Mouse (Mus musculus) heart, embryonic 14.5 days (tissue): ENCODE data around the gene Blmh. TPM values are rescaled to one million over a fixed set of nuclear protein-coding genes. Genes with fewer than 3 reads are reported as not detected.
A peak's percentile ranks its signal among the peaks of the same experiment; 100 is the strongest.

ENCODE experiments used
- ATAC-seq: fragments of 200-750 bp; cut with Nextera tagmentation; 2 replicates; pipeline ENCODE4 v1.8.0; 2017; ENCODE audit warnings: low read depth, moderate TSS enrichment; ENCODE audit not compliant: insufficient number of reproducible peaks, insufficient read depth, low FRiP score
- H3K27ac ChIP-seq, 2 experiments: fragments of 200-500 bp in 1 of 2; fragments of 300-500 bp in 1 of 2; sonication (generic) in 1 of 2; replicated peaks in 1 of 2; 2 replicates each; pipeline ENCODE4 v1.5.1; 2012 to 2014; ENCODE audit warnings: low read depth in 2 of 2, low read length in 2 of 2, control low read depth in 1 of 2, mild to moderate bottlenecking in 1 of 2, mixed read lengths in 1 of 2; ENCODE audit not compliant: control insufficient read depth in 1 of 2, insufficient read depth in 1 of 2
- H3K27me3 ChIP-seq: fragments of 300-500 bp; sonication (generic); 2 replicates; pipeline ENCODE4 v1.6.1; 2014; ENCODE audit warnings: mild to moderate bottlenecking, low read length, control low read depth; ENCODE audit not compliant: control insufficient read depth, insufficient read depth
- H3K36me3 ChIP-seq: fragments of 300-500 bp; sonication (generic); 2 replicates; pipeline ENCODE4 v1.6.1; 2014; ENCODE audit warnings: mild to moderate bottlenecking, control low read depth, low read length, mixed read lengths; ENCODE audit not compliant: control insufficient read depth, insufficient read depth
- H3K4me1 ChIP-seq, 2 experiments: fragments of 200-500 bp in 1 of 2; fragments of 300-500 bp in 1 of 2; sonication (generic) in 1 of 2; 2 replicates each; pipeline ENCODE4 v1.6.1; 2012 to 2014; ENCODE audit warnings: low read length in 2 of 2, control low read depth in 1 of 2, mixed read lengths in 1 of 2; ENCODE audit not compliant: control insufficient read depth in 2 of 2, insufficient read depth in 2 of 2
- H3K4me2 ChIP-seq: fragments of 300-500 bp; sonication (generic); 2 replicates; pipeline ENCODE4 v1.6.1; 2014; ENCODE audit warnings: mild to moderate bottlenecking, low read length
- H3K4me3 ChIP-seq, 2 experiments: fragments of 200-500 bp in 1 of 2; fragments of 300-500 bp in 1 of 2; sonication (generic) in 1 of 2; 2 replicates each; pipeline ENCODE4 v1.5.1; 2012 to 2014; ENCODE audit warnings: low read length in 2 of 2, mild to moderate bottlenecking in 2 of 2, control low read depth in 1 of 2, low read depth in 1 of 2, moderate library complexity in 1 of 2; ENCODE audit not compliant: control insufficient read depth in 1 of 2, insufficient read depth in 1 of 2
- H3K9ac ChIP-seq: fragments of 300-500 bp; sonication (generic); 2 replicates; pipeline ENCODE4 v1.6.1; 2014; ENCODE audit warnings: mild to moderate bottlenecking, low read length
- H3K9me3 ChIP-seq: fragments of 300-500 bp; sonication (generic); 2 replicates; pipeline ENCODE4 v1.6.1; 2016; ENCODE audit warnings: low read length, control low read depth; ENCODE audit not compliant: control insufficient read depth
- WGBS: fragments of 180-500 bp; shearing (Covaris S2); extraction: QIAGEN DNeasy Blood & Tissue Kit; methylation state at CpG from one replicate; pipeline ENCODE4 v1.1.7; 2014; 5-methylcytosine and 5-hydroxymethylcytosine counted together
- polyA plus RNA-seq: library from polyadenylated mRNA; unstranded; fragments of >200 nt; fragmentation: Nextera tagmentation; extraction: Ambion mirVana; gene quantifications from 2 replicates; pipeline ENCODE4 v1.2.1, GENCODE M21; 2014

Blmh gene
- polyA plus RNA-seq, 1 experiment from 2014 or later: 89.7 TPM

- no peaks in the 10 kb centered on the region for H3K36me3 ChIP-seq
- WGBS: 13% methylated on average over 24 of the region's 24 CpGs
- H3K9ac ChIP-seq: peak overlapping the region; percentile 52
- H3K4me2 ChIP-seq: peak overlapping the region; percentile 80
- H3K27me3 ChIP-seq: peaks cover 51% of the 10 kb centered on the region
- no peak for ATAC-seq
- H3K27ac ChIP-seq: no peak overlapping the region
- peak overlapping the region; percentile 43 to 63 for H3K4me3 ChIP-seq
- H3K9me3 ChIP-seq: no peaks in the 10 kb centered on the region
- peaks cover 8 to 12% of the 10 kb centered on the region in 2 experiments; a peak in 2 of 4 replicates for H3K4me1 ChIP-seq
These were observed 74.2 kb downstream of the Blmh start for GRCm38 (mm10) chr11:76998705-76999226.

DNA sequence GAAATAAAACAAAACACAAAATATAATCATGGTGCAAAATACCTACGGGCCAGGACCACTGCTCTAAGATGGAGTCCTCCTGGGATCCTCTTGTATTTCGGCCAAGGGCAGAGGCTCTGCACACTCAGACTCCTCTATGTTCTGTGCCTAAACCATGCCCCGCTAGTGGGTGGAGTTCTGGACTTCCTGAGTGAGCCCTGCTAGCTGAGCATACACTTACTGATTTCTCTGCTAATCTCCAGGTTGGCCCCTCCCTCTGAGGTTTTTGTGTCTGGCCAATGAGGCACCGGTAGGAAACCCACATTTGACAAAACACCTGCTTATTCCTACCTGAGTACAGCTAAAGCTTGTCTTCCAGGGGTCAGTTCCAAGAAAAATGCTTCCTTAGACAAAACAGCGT lies 76.1 kb downstream of the Blmh start:
- Histone ChIP-seq H3K4me1 (peaks cover 8 to 12% of the 10 kb centered on the region in 2 experiments; a peak in 2 of 4 replicates), H3K27ac (no peak overlapping the region), H3K4me3 (no peak overlapping the region), H3K9me3 (no peaks in the 10 kb centered on the region), H3K4me2 (no peak overlapping the region), H3K9ac (no peak overlapping the region), H3K36me3 (no peaks in the 10 kb centered on the region), H3K27me3 (peaks cover 47% of the 10 kb centered on the region)
- WGBS: 50% methylated on average over 5 of the region's 5 CpGs
- ATAC-seq: no peak

- Histone ChIP-seq H3K9ac (no peak overlapping the region), H3K4me3 (no peak overlapping the region), H3K27ac (no peak overlapping the region), H3K4me1 (peaks cover 11 to 14% of the 10 kb centered on the region in 2 experiments; a peak in 2 of 4 replicates), H3K4me2 (no peak overlapping the region), H3K36me3 (no peaks in the 10 kb centered on the region), H3K9me3 (no peaks in the 10 kb centered on the region), H3K27me3 (peaks cover 31% of the 10 kb centered on the region)
- no peak for ATAC-seq
- 45% methylated on average over 1 of the region's 1 CpGs for WGBS
These were observed 77.8 kb downstream of the Blmh start for GRCm38 (mm10) chr11:77002361-77002760.

- H3K4me1 ChIP-seq: peaks cover 10 to 13% of the 10 kb centered on the region in 2 experiments
- 55% methylated on average over 4 of the region's 4 CpGs for WGBS
- H3K27me3 ChIP-seq: peaks cover 4% of the 10 kb centered on the region; the same call in 1 of the 2 replicates
- no peak overlapping the region for H3K4me2 ChIP-seq
- ATAC-seq: no peak
- H3K9ac ChIP-seq: no peak overlapping the region
- no peaks in the 10 kb centered on the region for H3K9me3 ChIP-seq
- no peak overlapping the region for H3K27ac ChIP-seq
- no peak overlapping the region for H3K4me3 ChIP-seq
- no peaks in the 10 kb centered on the region for H3K36me3 ChIP-seq
These were observed 81.3 kb downstream of the Blmh start for GRCm38 (mm10) chr11:77005881-77006280.

- H3K4me3 ChIP-seq: no peak overlapping the region
- no peaks in the 10 kb centered on the region for H3K9me3 ChIP-seq
- peaks cover 4% of the 10 kb centered on the region; the same call in 1 of the 2 replicates for H3K27me3 ChIP-seq
- H3K4me2 ChIP-seq: no peak overlapping the region
- H3K27ac ChIP-seq: no peak overlapping the region
- H3K36me3 ChIP-seq: no peaks in the 10 kb centered on the region
- ATAC-seq: no peak
- peaks cover 10 to 13% of the 10 kb centered on the region in 2 experiments for H3K4me1 ChIP-seq
- no peak overlapping the region for H3K9ac ChIP-seq
- WGBS: 26% methylated on average over 6 of the region's 6 CpGs
These were observed 82.0 kb downstream of the Blmh start for GRCm38 (mm10) chr11:77006616-77007015.

DNA sequence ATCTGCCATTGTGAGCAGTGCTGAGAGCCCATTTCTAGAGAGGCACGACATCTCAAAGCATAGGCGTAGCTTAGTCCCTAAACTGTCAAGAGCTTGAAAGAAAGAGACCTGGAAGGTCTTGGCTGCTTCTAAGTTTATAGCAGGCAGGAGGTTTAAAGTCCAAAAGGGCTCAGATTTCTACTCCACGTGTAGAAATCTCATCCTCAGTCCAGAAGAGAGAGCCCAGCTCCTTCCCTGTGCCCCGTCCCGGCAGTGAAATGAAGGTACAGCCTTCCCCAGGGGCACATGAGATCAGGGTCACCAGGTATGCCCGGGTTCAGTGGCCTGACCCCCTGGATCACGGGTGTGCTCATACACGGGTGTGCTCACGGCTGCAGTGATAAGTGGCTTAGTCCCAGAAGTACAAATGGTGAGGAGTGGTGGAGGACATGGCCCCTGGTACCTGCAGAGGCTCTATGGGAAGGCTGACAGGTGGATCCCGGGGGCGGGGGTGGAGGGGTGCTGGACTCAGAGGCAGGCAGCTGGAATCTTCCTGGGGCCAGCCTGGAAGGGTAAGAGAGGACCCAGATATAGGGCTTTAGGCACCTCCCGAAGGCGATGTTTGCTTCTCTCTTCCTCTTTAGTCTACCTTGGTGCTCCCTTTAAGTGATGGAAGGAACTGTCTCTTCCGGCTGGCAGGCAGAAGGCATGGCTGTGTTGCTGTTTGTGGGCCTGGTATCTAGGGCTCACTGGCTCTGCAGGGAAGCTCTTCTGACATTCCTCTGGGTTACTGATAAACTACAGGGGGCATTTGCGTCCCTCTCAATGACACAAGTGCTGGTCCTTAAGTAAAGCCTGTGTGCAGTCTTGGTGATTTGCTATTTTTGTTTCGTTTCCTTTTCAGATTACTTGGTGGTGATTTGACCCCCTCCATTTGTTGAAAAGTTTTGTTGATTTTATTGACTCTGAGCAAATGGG lies 84.7 kb downstream of the Blmh start:
- no peak overlapping the region; the same call in 1 of the 2 replicates for H3K9ac ChIP-seq

DNA sequence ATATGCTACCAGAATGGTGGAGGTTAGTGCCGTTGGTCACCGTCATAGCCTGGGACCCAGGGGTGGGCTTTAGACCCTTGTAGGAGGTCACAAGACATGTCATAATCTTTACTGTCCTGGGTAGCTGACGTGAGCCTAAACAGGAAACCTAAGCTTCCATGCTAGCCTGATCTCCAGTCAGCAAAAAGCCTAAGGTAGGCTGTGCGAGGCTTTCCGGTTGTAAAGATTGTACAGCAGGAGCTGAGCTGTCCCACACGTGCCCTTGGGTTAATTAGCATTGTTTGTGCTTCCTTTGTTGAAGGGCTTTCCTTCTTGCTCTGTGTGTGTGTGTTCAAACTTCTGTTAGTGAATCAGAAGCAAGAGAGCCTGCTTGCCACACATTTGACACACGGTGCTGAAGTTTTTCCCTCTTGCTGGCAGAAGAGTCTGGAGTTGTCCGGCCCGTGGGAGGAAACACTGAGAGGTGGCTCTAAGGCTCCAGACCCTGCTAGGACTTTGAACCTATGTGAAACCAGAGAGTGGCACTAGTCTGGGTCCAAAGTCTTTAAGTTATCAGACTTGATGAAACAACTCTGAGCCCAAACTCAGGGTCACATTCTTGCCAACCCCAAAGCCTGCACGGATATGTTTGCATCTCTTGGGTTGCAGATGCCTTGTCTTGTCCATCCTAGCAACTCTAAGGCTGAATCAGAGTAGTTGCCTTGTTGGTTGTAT lies 86.3 kb downstream of the Blmh start:
- 73% methylated on average over 10 of the region's 10 CpGs for WGBS
- Histone ChIP-seq H3K4me3 (no peak overlapping the region), H3K36me3 (no peaks in the 10 kb centered on the region), H3K4me2 (no peak overlapping the region), H3K27me3 (peaks cover 4% of the 10 kb centered on the region; the same call in 1 of the 2 replicates), H3K27ac (no peak overlapping the region), H3K9ac (no peak overlapping the region), H3K9me3 (no peaks in the 10 kb centered on the region), H3K4me1 (peaks cover 10 to 13% of the 10 kb centered on the region in 2 experiments)
- no peak for ATAC-seq

More for the DNA sequence above, 84.7 kb downstream of the Blmh start:
- peaks cover 4% of the 10 kb centered on the region; the same call in 1 of the 2 replicates for H3K27me3 ChIP-seq
- 48% methylated on average over 16 of the region's 16 CpGs for WGBS
- H3K4me3 ChIP-seq: no peak overlapping the region
- H3K27ac ChIP-seq: no peak overlapping the region
- peaks cover 10 to 13% of the 10 kb centered on the region in 2 experiments for H3K4me1 ChIP-seq
- no peak overlapping the region for H3K4me2 ChIP-seq
- H3K9me3 ChIP-seq: no peaks in the 10 kb centered on the region
- H3K36me3 ChIP-seq: no peaks in the 10 kb centered on the region
- ATAC-seq: no peak
